Mouse (Mus musculus): ENCODE measurements around the gene Pomgnt2. TPM values are rescaled to one million over a fixed set of nuclear protein-coding genes. Genes with fewer than 3 reads are reported as not detected.
A peak's percentile ranks its signal among the peaks of the same experiment; 100 is the strongest.

The Pomgnt2 gene
- polyA plus RNA-seq, 1 experiment: 31.9 TPM

- peak; percentile 75 for DNase-seq (ENCODE audit: low read depth)
- TF ChIP-seq POLR2A (IDR thresholded peaks at IDR 0.05; ENCODE audit: borderline replicate concordance, extremely low read depth, insufficient read depth, insufficient read length, poor library complexity, severe bottlenecking): no peak
- no peak for TF ChIP-seq CTCF (IDR thresholded peaks at IDR 0.05; ENCODE audit: borderline replicate concordance, extremely low read depth, insufficient read depth, insufficient read length)
These were observed 60.0 kb downstream of the Pomgnt2 start for GRCm38 (mm10) chr9:121936952-121937351.

- TF ChIP-seq CTCF (IDR thresholded peaks at IDR 0.05; ENCODE audit: borderline replicate concordance, extremely low read depth, insufficient read depth, insufficient read length) (no peak), POLR2A (IDR thresholded peaks at IDR 0.05; ENCODE audit: borderline replicate concordance, extremely low read depth, insufficient read depth, insufficient read length, poor library complexity, severe bottlenecking) (no peak)
- DNase-seq (ENCODE audit: low read depth): no peak
These were observed 62.1 kb downstream of the Pomgnt2 start for GRCm38 (mm10) chr9:121934856-121935255.

Other genes starting within 250 kb of the Pomgnt2 start
- gene Zfp651, start 237.8 kb downstream of the Pomgnt2 start, polyA plus RNA-seq (2012; rRNA removed): 38.8 and 51.4 TPM in 2 replicates
- gene Klhl40, start 219.5 kb downstream of the Pomgnt2 start, polyA plus RNA-seq (2012; rRNA removed): 0.55 and 0.72 TPM in 2 replicates
- gene Hhatl, start 204.6 kb downstream of the Pomgnt2 start, polyA plus RNA-seq (2012; rRNA removed): 0.40 and 0.49 TPM in 2 replicates
- 2.7 and 2.9 TPM in 2 replicates for gene Ccdc13, start 157.6 kb downstream of the Pomgnt2 start, polyA plus RNA-seq (2012; rRNA removed)
- gene Higd1a, start 138.7 kb downstream of the Pomgnt2 start, polyA plus RNA-seq (2012; rRNA removed): 42.6 and 43.8 TPM in 2 replicates
- 2.1 TPM in 2 replicates for gene Ackr2, start 98.8 kb downstream of the Pomgnt2 start, polyA plus RNA-seq (2012; rRNA removed)
- not detected in 2 replicates for gene Cyp8b1, start 80.8 kb downstream of the Pomgnt2 start, polyA plus RNA-seq (2012; rRNA removed)
- 1.0 and 1.6 TPM in 2 replicates for gene Fam198a, start 46.1 kb downstream of the Pomgnt2 start, polyA plus RNA-seq (2012; rRNA removed)
- 59.8 and 80.6 TPM in 2 replicates for gene Snrk, start 120.2 kb upstream of the Pomgnt2 start, polyA plus RNA-seq (2012; rRNA removed)

Measured in brain, embryonic 14.5 days (tissue).